Mouse (Mus musculus) liver, postnatal 0 days (tissue): ENCODE data around the gene Kxd1.

Experiments
- CTCF ChIP-seq: sonication (generic); IDR thresholded peaks from 2 replicates; pipeline ENCODE4 v1.5.1; 2016; ENCODE audit warnings: antibody characterized with exemption, low read depth
- EP300 ChIP-seq: IDR thresholded peaks from 2 replicates; pipeline ENCODE4 v1.6.1; 2016; ENCODE audit warnings: antibody characterized with exemption, low read depth, mild to moderate bottlenecking

GRCm38 (mm10) chr8:70535221-70535620 lies 7.5 kb upstream of the Kxd1 start:
- TF ChIP-seq CTCF: no peak
- no peak for TF ChIP-seq EP300
